Mouse (Mus musculus): ENCODE data around the gene Ranbp9. TPM values are rescaled to one million over a fixed set of nuclear protein-coding genes. Genes with fewer than 3 reads are reported as not detected.

The Ranbp9 gene
- polyA plus RNA-seq (2012; rRNA removed) = 32.7 and 36.6 TPM in 2 replicates

DNA sequence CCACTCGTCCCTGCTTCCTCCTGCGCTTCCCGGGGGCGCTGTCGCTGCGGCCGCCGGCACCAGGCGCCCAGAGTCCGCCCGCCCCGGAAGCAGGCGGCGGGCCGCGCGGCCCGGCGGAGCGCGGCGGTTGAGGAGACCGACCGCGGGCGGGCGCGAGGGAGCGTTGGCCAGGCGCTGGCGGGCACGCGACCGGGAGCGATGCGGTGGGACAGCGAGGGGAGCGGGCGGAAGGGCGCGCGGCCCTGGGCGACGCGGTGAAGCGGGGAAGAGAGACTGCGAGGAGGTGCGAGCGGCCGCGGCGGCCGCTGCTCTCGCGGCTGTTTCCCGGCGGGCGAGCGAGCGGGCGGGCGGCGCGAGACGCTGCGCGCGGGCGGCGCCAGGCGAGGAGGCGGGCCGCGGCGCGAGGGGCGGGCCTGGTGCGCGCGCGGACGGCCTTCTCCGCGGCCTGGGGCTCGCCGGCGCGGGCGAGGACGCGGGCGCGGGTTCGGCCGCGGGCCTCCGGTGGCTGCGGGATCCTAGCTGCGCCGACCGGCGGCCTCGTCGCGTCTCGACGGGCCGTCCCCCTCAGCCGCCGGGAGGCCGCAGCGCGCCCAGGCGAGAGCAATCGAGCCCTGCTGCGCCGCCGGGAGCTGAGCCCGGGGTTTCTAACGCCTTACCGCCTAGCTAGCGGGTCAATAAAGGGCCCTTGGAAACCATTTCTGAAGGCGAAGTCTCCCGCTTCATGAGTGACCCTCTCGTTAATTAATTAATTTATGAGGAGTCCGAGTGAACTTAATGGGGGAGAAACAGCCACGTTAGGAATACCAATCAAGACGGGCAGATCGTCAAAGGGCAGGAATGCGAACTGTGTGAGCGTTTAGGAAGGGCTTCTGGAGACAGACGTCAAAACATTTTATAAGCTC is at the start of gene Ranbp9:
Ranbp9 (minus strand) TSS at position 326 of the 902 bp plus-strand sequence.
- peak; percentile 75 for DNase-seq (ENCODE audit: low spot score)

DNA sequence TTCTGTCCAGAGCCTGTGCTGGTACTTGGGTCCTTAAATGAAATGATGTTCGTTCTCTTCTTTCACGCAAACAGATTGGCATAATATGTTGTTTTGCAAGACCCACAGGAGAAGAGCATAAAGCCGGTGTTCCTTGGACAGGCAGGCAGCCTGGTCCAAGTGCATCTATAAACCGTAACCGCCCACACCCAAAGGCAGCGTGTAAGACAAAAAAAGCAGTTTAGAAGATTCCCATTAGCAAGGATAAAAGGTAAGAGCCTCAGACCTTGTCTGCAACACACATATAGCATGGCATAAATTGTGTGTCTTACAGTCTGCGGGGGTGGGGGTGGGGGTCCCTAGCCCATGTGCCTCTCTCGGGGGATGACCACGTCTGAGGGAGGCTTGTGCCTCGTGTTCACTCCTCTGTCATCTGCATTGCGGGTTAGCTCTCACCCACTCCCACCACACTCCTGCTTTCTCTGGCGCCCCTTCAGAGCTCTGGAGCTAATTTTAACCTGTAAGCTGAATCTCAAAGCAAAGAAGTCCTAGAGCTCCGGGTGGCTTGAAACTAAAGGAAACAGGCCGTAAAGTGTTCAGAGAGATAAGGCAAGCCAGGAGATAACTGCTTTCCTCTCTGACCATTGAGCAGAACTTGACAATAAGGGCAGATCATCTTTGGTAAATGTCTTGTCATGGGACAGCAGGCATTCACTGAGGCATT is 49.2 kb upstream of the Ranbp9 start:
- no peak for DNase-seq (ENCODE audit: low spot score)

DNA sequence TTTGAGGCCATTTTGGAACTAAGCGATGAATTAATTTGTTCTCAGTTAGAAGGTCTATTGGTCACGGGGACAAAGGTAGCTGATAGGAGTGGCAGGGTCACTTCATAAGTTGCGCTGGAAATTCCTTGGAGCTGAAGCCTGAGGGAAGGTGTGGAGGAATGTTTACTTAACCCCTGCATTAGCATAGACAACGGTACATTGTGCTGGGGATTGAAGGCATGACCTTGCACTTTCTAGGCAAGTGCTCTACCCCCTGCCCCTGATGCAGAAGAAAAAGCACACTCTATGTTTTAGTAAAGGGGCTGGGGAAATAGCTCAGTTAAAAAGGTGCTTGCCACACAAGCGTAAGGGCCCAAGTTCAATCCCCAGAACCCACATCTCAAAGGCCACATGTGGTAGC is 45.2 kb upstream of the Ranbp9 start:
- DNase-seq (ENCODE audit: low spot score) = no peak

DNA sequence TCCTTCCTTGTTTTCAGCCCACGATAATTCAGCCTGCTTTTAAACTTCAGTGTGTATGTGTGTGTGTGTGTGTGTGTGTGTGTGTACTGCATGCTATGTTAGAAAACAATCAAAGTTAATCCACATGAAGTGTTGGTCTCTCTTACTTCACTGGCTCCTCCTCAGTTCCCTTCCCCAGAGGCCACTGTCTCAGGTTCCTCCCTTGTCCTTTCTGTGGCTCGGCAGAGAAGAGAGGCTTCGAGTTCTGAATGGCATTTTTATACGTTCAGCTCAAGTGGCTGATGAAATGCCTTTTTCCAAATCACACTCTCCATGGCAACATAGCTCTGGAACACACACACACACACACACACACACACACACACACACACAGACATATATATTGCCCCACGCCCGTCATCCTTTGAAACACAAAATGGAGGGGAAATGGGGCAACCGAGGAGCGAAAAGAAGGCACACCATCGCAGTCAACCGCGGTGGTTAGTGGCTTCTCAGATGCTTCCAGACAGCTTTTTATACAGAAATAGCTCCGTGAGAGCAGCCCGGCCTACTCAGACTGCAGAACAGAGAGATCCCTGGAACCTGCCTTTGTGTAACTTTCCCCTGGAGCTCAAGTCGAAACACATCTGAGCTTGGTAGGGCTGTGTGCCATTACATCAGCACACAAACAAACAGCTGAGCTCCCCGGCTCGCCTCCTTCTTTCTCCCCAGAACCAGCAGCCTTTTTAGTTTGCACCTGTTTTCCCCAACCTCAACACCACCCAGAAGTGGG is 44.5 kb upstream of the Ranbp9 start:
- no peak for DNase-seq (ENCODE audit: low spot score)

DNA sequence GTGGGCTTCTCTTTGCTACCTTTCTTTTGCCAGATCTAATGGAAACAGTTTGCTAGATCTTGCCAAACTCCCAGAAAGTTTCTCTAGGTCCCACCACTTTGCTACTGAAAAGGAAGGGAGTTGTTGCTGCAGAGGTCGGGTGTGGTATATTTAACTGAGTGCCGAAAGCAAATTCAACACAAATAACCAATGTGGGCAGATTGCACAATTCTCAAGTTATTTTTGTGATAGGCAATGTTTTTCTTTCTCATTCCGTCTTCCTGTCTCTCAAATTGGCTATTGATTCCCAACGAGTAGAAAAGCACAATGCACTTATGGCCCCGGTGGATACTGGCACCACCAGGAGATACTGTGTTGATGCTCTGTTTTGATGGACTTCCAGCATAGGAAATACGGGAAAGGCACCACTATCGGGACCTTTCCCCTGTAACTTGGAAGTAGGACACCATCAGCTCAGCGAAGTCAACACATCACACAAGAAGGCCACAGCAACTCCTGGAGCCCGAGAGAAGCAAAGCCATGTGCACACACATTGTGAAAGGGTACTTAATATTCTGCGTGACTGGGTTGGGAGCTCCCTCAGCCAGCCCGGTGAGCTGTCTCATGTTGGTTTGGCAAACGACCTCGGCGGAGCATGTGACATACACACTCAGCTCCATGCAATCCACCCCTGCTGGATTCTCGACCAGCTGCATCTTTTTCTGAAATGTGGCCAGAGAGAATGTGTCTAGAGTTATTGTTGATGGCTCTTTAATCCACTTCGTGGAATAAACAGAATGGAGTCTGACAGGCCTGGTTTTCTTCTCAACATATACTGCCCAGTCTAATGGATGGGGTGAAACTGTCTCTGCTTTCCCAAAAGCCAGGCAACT is 43.6 kb upstream of the Ranbp9 start:
- no peak for DNase-seq (ENCODE audit: low spot score)

DNA sequence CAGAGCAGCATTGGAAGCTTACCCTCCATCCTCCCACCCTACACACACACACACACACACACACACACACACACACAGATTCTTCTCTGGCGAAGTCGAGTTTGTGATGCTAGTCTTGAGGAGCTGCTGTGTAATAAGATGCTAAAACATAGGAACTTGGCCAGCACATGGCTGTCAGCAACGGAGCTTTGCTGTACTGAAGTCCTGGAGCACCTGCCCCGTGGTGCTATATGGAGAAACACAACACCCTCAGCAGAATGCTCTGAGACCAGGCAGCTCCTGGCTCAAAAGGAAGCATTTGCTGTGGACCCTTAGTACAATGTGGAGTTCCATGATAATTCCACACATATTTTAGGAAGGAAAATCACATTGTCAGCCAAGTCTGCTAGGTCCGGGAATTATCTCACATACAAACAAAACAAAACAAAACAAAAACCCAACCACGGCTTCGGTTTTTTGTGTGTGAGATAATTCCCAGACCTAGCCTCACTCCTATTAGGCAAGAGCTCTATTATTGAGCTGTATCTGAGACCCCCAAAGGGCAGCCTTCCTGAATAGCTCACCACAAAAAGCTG is 42.9 kb upstream of the Ranbp9 start:
- DNase-seq (ENCODE audit: low spot score) = no peak

DNA sequence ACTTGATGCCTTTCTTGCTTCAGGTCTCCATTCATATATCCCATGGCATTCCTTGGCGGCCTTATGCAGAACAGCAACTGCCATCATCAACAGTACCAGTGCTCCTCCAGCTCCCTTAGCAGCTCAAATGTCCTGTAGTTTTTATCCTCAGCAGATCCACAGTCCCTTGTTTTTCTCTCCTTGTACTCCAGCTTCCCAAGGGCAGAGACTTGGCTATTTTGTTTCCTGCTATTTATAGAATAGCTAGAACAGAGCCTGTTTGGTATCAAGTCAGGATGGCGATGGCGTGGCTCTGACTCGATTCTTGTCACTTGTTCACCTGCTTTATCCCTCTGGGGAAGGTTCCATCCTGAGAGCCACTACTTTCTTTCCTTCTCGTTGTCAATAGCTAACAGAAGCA is 40.9 kb upstream of the Ranbp9 start:
- DNase-seq (ENCODE audit: low spot score) = no peak

DNA sequence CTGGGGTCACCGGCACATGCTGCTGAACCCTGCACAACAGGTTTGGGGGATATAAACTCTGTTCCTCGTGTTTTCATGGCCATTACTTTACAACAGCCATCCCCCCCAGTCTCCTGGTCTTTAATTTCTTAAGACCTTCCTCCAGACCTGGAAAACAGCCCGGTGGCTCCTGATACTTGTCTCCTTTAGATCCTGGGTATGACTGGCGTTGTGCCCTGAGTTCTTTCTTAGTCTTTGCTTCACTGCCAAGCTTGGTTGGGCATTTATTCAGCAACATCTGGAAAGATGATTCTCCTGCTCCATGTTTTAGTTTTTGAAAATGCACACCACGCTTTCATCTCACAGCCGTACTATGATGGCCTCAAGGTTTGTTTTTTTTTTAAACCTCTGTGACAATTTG is 38.2 kb upstream of the Ranbp9 start:
- DNase-seq (ENCODE audit: low spot score) = no peak

DNA sequence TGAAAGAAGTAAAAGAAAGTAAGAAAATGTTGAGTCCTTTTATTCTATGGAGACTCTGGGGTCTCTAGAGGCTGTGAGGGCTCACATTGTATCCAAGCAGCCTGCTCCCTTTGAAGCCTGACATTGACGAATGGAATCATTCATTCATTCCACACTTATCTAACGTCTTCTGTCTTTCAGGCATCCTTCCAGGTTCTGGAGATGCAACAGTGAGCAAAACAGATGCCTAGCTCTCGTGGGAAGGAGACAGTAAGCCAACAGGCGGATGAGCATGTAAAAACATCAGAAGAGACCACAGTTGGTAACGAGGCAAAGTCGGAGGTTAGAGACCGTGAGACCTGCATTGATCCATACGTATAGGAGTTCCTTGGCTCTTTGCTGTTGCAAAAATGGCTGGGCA is 36.3 kb upstream of the Ranbp9 start:
- no peak for DNase-seq (ENCODE audit: low spot score)

DNA sequence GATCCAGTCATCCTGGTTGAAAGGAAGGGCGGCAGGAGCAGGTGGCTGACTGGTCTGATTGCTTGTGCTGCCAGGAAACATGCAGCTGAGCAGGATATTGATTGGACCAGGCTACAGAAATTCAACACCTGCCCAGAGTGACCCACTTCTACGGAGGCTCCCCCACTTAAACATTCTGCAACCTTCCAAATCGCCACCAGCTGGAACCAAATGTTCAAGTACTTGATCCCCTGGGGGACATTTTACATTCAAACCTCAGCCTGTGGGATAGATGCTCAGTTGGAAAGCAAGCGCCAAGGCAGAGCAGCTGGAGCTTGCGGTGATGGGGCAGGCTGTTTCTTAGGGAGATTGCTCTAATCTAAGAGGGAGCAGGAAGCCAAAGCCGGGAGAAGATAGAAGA is 35.8 kb upstream of the Ranbp9 start:
- DNase-seq (ENCODE audit: low spot score) = no peak

DNA sequence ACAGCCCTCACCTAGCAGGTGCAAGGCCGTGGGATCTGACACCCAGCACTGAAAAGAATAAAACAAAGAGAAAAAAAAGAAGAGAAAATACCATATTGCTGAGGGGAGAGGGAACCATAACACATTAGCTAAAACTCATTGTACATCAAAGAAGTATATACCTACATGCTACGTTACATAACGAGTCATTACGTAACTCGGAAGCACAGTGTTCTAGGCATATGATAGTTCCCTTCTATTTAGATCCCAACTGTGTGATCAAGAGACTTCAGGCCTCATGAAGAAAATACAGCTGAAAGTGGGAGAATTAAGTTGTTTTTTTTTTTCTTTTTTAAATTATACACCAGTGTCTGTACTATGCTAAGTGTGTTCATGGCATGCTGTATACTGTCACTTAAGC is 35.0 kb upstream of the Ranbp9 start:
- DNase-seq (ENCODE audit: low spot score) = no peak

DNA sequence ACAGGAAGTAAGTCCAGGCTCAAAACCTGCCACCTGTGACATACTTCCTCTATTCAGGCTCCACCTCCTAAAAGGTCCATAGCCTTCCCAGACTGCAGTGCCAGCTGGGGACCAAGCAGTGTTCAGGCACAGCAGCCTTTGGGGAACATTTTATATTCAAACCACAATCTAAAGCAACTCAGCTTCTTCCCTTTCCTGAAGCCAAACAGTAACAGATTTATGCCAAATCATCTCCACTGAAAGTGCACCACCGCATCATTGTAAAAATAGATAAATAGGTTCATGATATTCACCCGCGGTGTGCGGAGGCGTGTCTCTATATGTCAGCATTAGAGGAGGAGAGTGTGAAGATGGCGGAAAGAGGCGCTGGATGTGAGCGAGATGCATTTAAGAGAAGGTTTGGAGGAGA is 33.9 kb upstream of the Ranbp9 start:
- DNase-seq (ENCODE audit: low spot score) = no peak

DNA sequence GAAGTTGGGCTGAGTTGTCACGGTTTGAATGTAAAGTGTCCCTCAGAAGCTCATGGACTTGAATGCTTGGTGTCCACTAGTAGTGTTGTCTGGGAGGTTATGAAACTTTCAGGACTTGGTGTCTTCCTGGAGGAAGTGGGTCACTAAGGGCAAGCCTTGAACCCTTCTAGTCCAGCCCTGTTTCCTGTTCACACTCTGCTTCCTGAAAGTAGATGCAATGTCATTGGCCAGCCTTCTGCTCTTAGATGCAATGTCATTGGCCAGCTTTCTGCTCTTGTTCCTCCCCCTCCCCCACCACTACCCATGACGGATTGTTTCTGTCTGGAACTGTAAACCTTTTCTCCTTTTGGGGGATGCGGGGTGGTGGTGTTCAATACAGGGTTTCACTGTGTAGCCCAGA is 31.7 kb upstream of the Ranbp9 start:
- no peak for DNase-seq (ENCODE audit: low spot score)

DNA sequence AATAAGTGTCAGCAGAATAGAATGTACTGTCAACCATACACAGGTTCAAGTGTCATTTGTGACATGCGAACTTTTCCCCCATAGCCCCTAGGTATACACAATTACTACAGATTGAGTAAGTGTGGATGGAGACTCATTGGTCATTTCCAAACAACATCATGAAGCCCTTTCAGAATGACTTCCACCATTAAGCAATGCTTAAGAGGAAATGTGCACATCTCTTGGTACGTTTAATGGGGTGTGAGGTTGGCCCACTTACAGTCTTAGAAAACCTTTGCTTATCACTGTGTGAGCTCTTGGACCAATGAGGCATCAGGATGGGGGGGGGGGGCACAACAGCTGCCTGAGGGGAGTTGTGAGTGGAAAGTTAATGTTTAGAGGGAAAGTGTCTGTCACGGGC is 24.7 kb upstream of the Ranbp9 start:
- DNase-seq (ENCODE audit: low spot score) = no peak

DNA sequence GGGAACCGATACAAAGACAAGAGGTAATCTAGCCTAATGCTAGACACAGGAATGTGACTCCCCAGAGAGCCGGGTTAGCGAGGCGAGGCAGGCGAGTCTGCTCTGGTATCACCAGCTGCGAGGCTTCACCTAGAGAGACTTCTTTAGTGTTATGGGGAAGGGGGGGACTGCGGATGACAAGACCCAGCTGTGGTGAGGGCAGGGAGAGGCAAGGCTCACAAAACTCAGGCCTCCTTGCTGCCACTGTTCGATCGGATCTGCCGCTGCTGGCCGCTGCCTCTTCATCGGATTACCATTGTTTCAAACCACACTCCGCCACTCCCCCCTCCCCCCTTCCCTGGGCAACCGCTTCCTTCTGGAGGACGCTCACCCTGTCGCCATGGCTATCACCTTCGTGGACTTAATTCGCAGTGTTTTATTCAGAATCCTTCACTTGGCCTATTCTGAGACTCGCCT is 22.3 kb upstream of the Ranbp9 start:
- DNase-seq (ENCODE audit: low spot score) = no peak

DNA sequence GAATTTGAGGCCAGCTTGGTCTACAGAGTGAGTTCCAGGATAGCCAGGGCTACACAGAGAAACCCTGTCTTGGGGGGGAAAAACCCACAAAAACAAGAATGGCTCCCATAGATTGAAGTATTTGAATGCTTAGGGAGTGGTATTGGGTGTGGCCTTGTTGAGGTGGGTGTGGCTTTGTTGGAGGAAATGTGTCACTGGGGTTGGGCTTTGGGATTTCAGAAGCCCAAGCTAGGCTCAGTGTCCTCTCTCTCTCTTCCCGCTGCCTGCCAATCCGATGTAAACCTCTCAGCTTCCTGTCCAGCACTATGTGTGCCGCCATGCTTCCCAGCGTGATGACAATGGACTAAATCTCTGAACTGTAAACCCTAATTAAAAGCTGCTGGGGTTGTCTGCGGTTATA is 20.5 kb upstream of the Ranbp9 start:
- DNase-seq (ENCODE audit: low spot score) = no peak

DNA sequence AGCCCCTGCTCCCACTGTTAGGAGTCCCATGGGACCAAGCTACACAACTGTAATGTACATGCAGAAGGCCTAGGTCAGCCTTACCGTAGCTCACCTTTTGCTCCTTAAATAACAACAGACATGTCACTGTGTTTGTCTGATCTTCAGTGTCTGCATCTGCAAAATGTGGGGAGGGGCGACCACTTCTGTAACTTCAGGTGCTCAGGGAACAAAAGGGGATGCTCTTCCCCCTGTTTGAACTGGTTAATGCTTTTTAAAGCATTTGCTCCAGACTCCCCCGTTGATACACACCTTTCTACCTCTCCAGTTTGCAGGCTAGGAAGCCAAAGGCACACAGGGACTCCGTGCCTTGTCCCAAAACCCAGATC is 19.4 kb upstream of the Ranbp9 start:
- no peak for DNase-seq (ENCODE audit: low spot score)

DNA sequence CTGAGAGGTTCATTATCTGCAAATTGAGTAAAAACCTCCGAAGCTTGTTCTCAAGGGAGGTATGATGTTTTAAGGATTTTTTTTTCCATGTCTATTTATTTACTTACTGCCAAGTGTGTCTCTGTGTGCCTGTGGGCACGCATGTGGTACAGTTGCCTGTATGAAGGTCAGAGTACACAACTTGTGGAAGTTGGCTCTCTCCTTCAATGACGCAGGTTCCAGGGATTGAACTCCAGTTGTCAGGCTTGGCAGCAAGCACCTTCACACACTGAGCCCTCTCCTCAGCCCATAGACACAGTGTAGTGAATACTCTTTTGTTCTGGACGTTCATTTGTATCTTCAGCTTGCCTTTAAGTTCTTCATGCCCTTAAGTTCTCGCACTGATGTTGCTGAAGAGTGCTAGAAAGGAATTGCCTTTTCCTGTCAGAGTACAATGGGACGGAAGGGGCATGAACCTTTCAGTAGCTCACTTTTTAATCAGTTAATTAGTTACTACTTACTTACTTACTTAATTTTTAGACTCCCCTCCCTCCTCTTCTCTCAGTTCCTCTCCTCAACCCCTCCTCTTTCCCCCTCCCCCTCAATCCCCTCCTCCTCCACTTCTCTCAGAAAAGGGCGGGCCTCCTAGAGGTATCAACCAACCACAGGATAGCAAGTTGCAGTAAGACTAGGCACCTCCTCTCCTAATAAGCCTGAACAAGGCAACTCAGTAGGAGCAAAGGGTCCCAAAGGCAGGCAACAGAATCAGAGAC is 18.8 kb upstream of the Ranbp9 start:
- DNase-seq (ENCODE audit: low spot score) = no peak

DNA sequence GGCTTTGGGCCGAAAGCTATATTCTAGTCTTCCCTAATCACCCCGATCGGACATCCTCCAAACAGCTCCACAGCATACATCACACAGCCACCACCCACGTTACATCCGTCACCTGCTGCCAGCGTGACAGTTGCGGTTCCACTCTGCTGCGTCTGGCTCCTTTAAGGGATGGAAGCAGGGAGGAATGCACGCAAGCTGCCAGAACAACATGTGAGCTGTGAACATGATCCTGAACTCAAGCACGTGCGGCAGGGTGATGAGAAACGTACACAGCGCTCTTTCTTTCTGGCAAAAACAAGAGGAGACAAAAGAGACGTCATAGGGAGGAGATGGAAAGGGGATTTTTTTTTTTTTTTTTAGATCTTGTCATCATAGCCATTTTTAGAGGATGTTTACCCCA is 17.8 kb upstream of the Ranbp9 start:
- no peak for DNase-seq (ENCODE audit: low spot score)

DNA sequence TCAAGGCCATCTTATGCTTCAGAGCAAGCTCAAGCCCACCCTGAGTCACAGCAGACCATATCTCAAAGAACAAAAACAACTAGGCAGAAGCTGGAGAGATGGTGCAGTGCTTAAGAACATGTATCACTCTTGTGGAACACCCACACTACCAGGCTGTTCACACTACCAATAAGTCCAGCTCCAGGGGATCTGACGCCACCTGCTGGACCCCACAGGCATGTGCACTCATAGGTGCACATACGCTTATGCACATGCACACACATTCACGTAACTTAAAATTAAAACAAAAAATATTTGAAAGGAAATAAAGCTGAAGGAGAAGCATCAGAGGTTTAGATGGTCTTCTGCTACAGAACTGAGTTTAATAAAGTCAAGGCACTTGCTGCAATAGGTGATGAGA is 16.7 kb upstream of the Ranbp9 start:
- DNase-seq (ENCODE audit: low spot score) = no peak
